Mouse (Mus musculus) stomach, embryonic 14.5 days (tissue): ENCODE results near the gene Tmem94. TPM values are rescaled to one million over a fixed set of nuclear protein-coding genes. Genes with fewer than 3 reads are reported as not detected.

Experiments used
- ATAC-seq: fragments of 200-750 bp; cut with Nextera tagmentation; 2 replicates; pipeline ENCODE4 v1.8.0; 2017; ENCODE audit warnings: low read depth, moderate TSS enrichment; ENCODE audit not compliant: insufficient number of reproducible peaks, insufficient read depth, low FRiP score
- H3K27ac ChIP-seq: fragments of 300-500 bp; sonication (generic); 2 replicates; pipeline ENCODE4 v1.5.1; 2014; ENCODE audit warnings: mild to moderate bottlenecking, low read length, moderate library complexity, mixed read lengths
- H3K27me3 ChIP-seq: fragments of 300-500 bp; sonication (generic); 2 replicates; pipeline ENCODE4 v1.6.1; 2014; ENCODE audit warnings: low read length, control low read depth, mixed read lengths; ENCODE audit not compliant: control insufficient read depth, insufficient read depth
- H3K36me3 ChIP-seq: fragments of 300-500 bp; sonication (generic); 2 replicates; pipeline ENCODE4 v1.6.1; 2014; ENCODE audit warnings: mild to moderate bottlenecking, control low read depth, low read length, moderate library complexity, mixed read lengths; ENCODE audit not compliant: control insufficient read depth, insufficient read depth
- H3K4me1 ChIP-seq: fragments of 300-500 bp; sonication (generic); 2 replicates; pipeline ENCODE4 v1.6.1; 2014; ENCODE audit warnings: low read length, control low read depth, mixed read lengths; ENCODE audit not compliant: control insufficient read depth, insufficient read depth
- H3K4me2 ChIP-seq: fragments of 300-500 bp; sonication (generic); replicated peaks from 2 replicates; pipeline ENCODE4 v1.6.1; 2014; ENCODE audit warnings: low read depth, low read length, control low read depth
- H3K4me3 ChIP-seq: fragments of 300-500 bp; sonication (generic); 2 replicates; pipeline ENCODE4 v1.5.1; 2014; ENCODE audit warnings: low read depth, low read length, control low read depth
- H3K9ac ChIP-seq: fragments of 300-500 bp; sonication (generic); replicated peaks from 2 replicates; pipeline ENCODE4 v1.6.1; 2014; ENCODE audit warnings: low read depth, mild to moderate bottlenecking, control low read depth, low read length, moderate library complexity, mixed read lengths
- H3K9me3 ChIP-seq: fragments of 300-500 bp; sonication (generic); 2 replicates; pipeline ENCODE4 v1.6.1; 2016; ENCODE audit warnings: low read depth, low read length, control low read depth; ENCODE audit not compliant: control insufficient read depth
- WGBS: fragments of 180-500 bp; shearing (Covaris S2); extraction: QIAGEN DNeasy Blood & Tissue Kit; methylation state at CpG from one replicate; pipeline ENCODE4 v1.1.7; 2014; 5-methylcytosine and 5-hydroxymethylcytosine counted together
- polyA plus RNA-seq: library from polyadenylated mRNA; unstranded; fragments of >200 nt; fragmentation: Nextera tagmentation; extraction: Ambion mirVana; gene quantifications from 2 replicates; pipeline ENCODE4 v1.2.1, GENCODE M21; 2014

Gene Tmem94
- polyA plus RNA-seq, 1 experiment from 2014 or later = 17.0 TPM

GRCm38 (mm10) chr11:115791919-115792318, 26.7 kb downstream of the Tmem94 start:
- Histone ChIP-seq H3K4me2 (no peak overlapping the region), H3K4me1 (no peaks in the 10 kb centered on the region), H3K27ac (no peak overlapping the region), H3K36me3 (peaks cover 58% of the 10 kb centered on the region), H3K4me3 (no peak overlapping the region), H3K27me3 (no peaks in the 10 kb centered on the region), H3K9ac (no peak overlapping the region), H3K9me3 (no peaks in the 10 kb centered on the region)
- no peak for ATAC-seq
- WGBS = 94% methylated on average over 16 of the region's 16 CpGs

- WGBS = 90% methylated on average over 14 of the region's 14 CpGs
- H3K4me2 ChIP-seq = no peak overlapping the region
- ATAC-seq = no peak
Measured at GRCm38 (mm10) chr11:115792353-115792752, 27.1 kb downstream of the Tmem94 start.

GRCm38 (mm10) chr11:115796898-115797297, 31.7 kb downstream of the Tmem94 start:
- Histone ChIP-seq H3K4me1 (no peaks in the 10 kb centered on the region), H3K36me3 (peaks cover 77% of the 10 kb centered on the region), H3K9ac (no peak overlapping the region), H3K4me3 (no peak overlapping the region), H3K27ac (no peak overlapping the region), H3K9me3 (no peaks in the 10 kb centered on the region), H3K4me2 (no peak overlapping the region), H3K27me3 (no peaks in the 10 kb centered on the region)
- WGBS = 79% methylated on average over 15 of the region's 15 CpGs
- ATAC-seq = no peak

More at GRCm38 (mm10) chr11:115792353-115792752, 27.1 kb downstream of the Tmem94 start:
- H3K4me3 ChIP-seq = no peak overlapping the region
- peaks cover 58% of the 10 kb centered on the region for H3K36me3 ChIP-seq
- H3K9ac ChIP-seq = no peak overlapping the region
- no peaks in the 10 kb centered on the region for H3K9me3 ChIP-seq
- no peaks in the 10 kb centered on the region for H3K4me1 ChIP-seq
- no peaks in the 10 kb centered on the region for H3K27me3 ChIP-seq
- H3K27ac ChIP-seq = no peak overlapping the region

- 82% methylated on average over 9 of the region's 9 CpGs for WGBS
- no peak overlapping the region; the same call in 1 of the 2 replicates for H3K27ac ChIP-seq
- no peaks in the 10 kb centered on the region for H3K27me3 ChIP-seq
- H3K9ac ChIP-seq = no peak overlapping the region
- H3K4me1 ChIP-seq = no peaks in the 10 kb centered on the region
- no peak overlapping the region for H3K4me2 ChIP-seq
- H3K36me3 ChIP-seq = peaks cover 77% of the 10 kb centered on the region
- no peak for ATAC-seq
- H3K4me3 ChIP-seq = no peak overlapping the region
- H3K9me3 ChIP-seq = no peaks in the 10 kb centered on the region
Measured at GRCm38 (mm10) chr11:115797665-115798064, 32.4 kb downstream of the Tmem94 start.

- Histone ChIP-seq H3K27ac (no peak overlapping the region), H3K36me3 (peaks cover 88% of the 10 kb centered on the region), H3K4me3 (no peak overlapping the region), H3K9ac (no peak overlapping the region), H3K4me2 (no peak overlapping the region), H3K9me3 (no peaks in the 10 kb centered on the region), H3K4me1 (no peaks in the 10 kb centered on the region), H3K27me3 (no peaks in the 10 kb centered on the region)
- WGBS = 89% methylated on average over 18 of the region's 18 CpGs
- no peak for ATAC-seq
Measured at GRCm38 (mm10) chr11:115800981-115801380, 35.7 kb downstream of the Tmem94 start.

- Histone ChIP-seq H3K4me3 (no peak overlapping the region), H3K36me3 (peaks cover 80% of the 10 kb centered on the region), H3K27ac (no peak overlapping the region), H3K9me3 (no peaks in the 10 kb centered on the region), H3K9ac (no peak overlapping the region), H3K4me2 (no peak overlapping the region), H3K27me3 (no peaks in the 10 kb centered on the region), H3K4me1 (peaks cover 2% of the 10 kb centered on the region; the same call in 1 of the 2 replicates)
- WGBS = 91% methylated on average over 24 of the region's 24 CpGs
- no peak for ATAC-seq
Measured at GRCm38 (mm10) chr11:115803072-115803709, 38.0 kb downstream of the Tmem94 start.

GRCm38 (mm10) chr11:115805005-115805404, 39.8 kb downstream of the Tmem94 start:
- H3K36me3 ChIP-seq = peaks cover 63% of the 10 kb centered on the region

GRCm38 (mm10) chr11:115806154-115806553, 40.9 kb downstream of the Tmem94 start:
- no peak for ATAC-seq
- H3K36me3 ChIP-seq = peaks cover 54% of the 10 kb centered on the region
- no peak overlapping the region for H3K9ac ChIP-seq
- no peaks in the 10 kb centered on the region for H3K9me3 ChIP-seq
- WGBS = 92% methylated on average over 10 of the region's 10 CpGs
- H3K4me3 ChIP-seq = no peak overlapping the region
- H3K4me2 ChIP-seq = no peak overlapping the region
- peaks cover 29% of the 10 kb centered on the region for H3K4me1 ChIP-seq
- no peak overlapping the region for H3K27ac ChIP-seq
- no peaks in the 10 kb centered on the region for H3K27me3 ChIP-seq

More at GRCm38 (mm10) chr11:115805005-115805404, 39.8 kb downstream of the Tmem94 start:
- no peaks in the 10 kb centered on the region for H3K9me3 ChIP-seq
- no peak overlapping the region for H3K9ac ChIP-seq
- H3K27ac ChIP-seq = no peak overlapping the region
- WGBS = 92% methylated on average over 7 of the region's 7 CpGs
- H3K4me2 ChIP-seq = no peak overlapping the region
- no peak overlapping the region for H3K4me3 ChIP-seq
- H3K4me1 ChIP-seq = peaks cover 20% of the 10 kb centered on the region
- no peak for ATAC-seq
- no peaks in the 10 kb centered on the region for H3K27me3 ChIP-seq

GRCm38 (mm10) chr11:115807306-115807705, 42.1 kb downstream of the Tmem94 start:
- H3K4me3 ChIP-seq = no peak overlapping the region
- ATAC-seq = no peak
- no peak overlapping the region for H3K9ac ChIP-seq
- WGBS = 68% methylated on average over 6 of the region's 6 CpGs
- H3K27ac ChIP-seq = peak overlapping the region; percentile 22; the same call in 1 of the 2 replicates
- H3K36me3 ChIP-seq = peaks cover 47% of the 10 kb centered on the region
- H3K4me1 ChIP-seq = peaks cover 40% of the 10 kb centered on the region
- H3K9me3 ChIP-seq = no peaks in the 10 kb centered on the region
- H3K27me3 ChIP-seq = no peaks in the 10 kb centered on the region
- H3K4me2 ChIP-seq = no peak overlapping the region
